Mouse (Mus musculus) right cerebral cortex, postnatal 10 days (tissue): ENCODE data around the gene Def6.

Experiments used
- DNase-seq, 2 experiments: peaks; one replicate each; pipeline ENCODE4 v3.0.0; 2021; ENCODE audit warnings: low spot score in 2 of 2

Gene Def6

DNA sequence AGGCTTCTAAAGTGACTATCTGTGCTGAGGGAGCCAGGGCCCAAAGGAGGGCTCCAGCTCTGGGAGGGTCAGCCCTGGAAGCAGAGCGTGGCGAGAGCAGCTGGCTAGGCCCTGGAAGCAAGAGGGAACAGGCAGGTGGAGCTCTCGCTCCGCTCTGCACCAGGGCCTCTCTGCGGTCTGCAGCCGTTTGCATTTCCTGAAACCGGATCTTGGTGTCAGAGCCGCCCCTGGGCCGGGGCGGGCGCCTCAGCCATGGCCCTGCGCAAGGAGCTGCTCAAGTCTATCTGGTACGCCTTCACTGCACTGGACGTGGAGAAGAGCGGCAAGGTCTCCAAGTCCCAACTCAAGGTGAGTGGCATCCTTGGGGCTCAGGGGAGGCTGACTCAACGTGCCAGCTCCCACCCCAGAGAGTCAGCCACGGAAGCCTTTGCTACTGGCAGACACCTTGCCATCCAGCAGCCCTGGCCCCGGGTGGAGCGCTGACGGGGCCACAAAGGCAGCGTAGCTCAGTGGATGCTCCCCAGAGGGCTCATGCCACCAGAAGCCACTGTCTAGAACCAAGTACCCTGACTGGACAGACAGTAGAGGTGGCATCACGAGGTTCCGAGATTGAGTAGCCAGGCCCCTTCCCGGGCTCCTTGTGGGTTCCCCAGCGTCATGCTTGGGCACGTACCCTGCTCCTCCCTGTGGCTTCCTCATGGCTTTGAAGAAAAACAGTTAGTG lies at the start of gene Def6:
TSS of gene Def6 (plus strand) at position 188 of the 723 bp plus-strand sequence.
- peak; percentile 68 to 70 for DNase-seq

DNA sequence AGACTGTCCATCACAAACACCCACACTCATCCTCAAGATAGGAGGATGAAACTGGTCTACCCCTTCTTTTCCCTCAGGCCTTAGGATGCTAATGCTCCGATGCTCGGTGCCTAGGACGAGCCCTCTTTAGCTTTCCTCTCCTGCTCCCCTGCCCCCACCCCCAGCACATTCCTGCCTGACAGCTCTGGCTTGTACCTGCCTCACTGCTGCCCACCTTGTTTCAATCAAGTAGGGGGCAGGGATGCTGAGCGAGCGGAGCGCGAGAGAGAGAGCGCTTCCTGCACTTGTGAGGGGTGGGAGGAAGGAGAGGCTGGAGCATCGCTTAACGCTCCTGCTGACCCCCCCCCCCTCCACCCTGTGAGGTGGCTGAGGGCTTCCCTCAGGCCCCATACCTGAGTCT lies 47.2 kb upstream of the Def6 start:
- DNase-seq = peak in 1 of 2 experiments; percentile 55

GRCm38 (mm10) chr17:28161310-28161881 lies 46.2 kb upstream of the Def6 start:
- DNase-seq = no peak

DNA sequence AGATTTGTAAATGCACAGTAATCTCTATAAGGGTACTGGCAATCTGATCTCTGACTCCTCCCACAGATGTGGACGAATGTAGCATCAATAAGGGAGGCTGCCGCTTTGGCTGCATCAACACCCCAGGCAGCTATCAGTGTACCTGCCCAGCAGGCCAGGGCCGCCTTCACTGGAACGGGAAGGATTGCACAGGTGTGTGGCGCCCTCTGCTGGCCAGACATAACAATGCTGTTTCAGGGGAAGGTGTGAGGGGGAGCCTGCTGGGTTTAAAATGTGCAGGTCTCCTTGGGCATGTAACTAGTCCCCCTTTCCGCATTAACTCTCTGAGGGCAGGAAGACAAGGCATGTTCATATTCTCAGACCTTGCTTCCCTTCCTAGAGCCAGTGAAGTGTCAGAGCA lies 43.9 kb upstream of the Def6 start:
- peak; percentile 72 to 89 for DNase-seq

DNA sequence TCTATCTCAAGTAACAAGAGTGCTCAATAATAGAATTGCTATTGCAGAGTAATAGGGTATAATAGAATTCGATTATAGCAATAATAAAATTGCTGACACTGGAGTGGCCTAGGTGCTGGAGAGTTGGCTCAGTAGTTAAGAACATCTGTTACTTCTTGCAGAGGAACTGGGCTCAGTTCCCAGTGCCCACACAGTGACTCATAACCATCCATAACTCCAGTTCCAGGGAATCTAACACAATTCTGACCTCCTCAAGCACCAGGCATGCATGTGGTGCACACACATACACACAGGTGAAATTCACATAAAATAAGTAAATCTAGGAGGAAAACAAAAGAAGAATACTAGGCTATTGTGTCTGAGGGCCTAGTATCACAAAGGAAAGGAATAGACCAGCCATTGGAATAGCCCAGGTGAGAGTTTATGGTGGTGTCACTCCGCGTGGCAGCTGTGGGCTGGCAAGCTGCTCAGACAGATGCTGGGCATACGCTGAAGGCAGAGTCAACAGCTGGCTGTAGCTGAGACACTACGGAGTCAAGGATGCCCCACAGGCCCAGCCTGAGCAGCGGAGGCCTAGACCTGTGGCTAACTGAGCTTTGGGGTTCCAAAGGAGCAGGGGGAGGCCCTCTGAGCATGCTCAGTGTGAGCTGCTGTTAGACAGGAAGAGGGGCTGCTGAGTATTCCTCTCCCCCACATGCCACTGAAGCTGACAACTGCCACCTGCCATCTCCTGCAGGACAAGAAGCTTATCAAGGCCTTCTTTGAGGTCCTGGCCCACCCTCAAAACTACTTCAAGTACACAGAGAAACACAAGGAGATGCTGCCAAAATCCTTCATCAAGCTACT lies 36.9 kb upstream of the Def6 start:
- no peak for DNase-seq

GRCm38 (mm10) chr17:28172690-28173089 lies 34.9 kb upstream of the Def6 start:
- DNase-seq = no peak

DNA sequence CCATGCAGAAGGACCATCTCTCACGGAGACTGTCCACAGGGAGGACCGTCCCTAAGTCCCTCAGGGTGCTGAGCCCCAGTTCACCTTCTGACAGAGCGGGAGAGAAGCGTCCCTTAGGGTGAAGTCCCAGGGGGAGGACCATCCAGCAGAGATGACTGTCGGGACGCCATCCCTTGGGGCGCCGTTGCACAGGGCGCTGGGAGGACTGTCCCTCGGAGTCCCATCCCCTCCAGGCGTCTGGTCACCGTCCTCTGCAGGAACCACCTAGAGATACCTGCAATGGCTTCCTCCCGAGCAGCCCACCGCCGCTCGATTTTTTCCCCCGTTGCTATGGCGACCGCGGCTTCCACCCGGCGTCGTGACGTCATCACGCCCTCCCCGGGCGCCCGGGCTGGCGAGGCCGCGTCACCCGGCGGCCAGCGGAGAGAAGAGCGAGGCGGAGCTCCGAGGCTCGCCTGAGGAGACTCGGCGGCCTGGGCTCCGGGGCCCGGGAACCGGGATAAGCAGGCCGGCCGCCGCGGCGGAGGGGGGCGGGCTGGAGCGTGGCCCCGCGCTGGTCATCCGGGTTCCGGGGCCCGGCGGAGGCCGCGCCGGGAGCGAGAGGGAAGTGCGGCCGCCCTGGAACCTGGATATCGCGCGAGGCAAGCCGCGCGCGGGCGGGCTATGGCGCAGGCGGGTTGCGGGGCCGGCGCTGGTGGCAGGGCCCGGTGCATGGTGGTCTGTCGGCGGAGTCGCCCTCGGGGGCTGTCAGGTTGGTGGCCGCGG lies 30.6 kb upstream of the Def6 start, which contains the start of gene Zfp523:
TSS of gene Zfp523 (plus strand) at position 355 of the 765 bp plus-strand sequence.
- peak; percentile 94 to 96 for DNase-seq

DNA sequence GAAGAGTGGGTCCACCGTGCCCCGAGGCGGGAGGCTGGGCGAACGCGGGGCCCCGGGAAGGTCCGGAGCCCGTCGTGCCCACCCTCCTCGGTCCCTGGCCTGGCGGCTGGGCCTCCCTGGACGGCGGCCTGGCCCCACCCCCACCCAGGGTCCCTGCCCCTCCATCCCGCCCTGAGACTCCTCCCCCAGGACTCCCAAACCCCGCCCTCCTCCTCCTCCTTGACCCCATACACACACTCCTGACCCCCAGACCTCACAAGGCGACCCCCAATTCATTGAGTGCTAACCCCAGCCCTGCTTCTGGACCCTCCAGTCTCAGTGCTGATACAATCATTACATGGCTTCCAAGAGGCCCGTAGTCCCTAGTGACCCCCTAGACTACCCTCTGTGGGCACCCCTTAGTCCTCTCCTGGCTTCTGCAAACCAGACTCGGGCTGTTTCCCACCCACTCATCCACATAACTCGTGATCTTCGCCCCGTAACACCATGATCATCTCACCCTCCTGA lies 30.0 kb upstream of the Def6 start:
- DNase-seq = peak in 1 of 2 experiments; percentile 54

GRCm38 (mm10) chr17:28180331-28180730 lies 27.2 kb upstream of the Def6 start:
- peak in 1 of 2 experiments; percentile 34 for DNase-seq

DNA sequence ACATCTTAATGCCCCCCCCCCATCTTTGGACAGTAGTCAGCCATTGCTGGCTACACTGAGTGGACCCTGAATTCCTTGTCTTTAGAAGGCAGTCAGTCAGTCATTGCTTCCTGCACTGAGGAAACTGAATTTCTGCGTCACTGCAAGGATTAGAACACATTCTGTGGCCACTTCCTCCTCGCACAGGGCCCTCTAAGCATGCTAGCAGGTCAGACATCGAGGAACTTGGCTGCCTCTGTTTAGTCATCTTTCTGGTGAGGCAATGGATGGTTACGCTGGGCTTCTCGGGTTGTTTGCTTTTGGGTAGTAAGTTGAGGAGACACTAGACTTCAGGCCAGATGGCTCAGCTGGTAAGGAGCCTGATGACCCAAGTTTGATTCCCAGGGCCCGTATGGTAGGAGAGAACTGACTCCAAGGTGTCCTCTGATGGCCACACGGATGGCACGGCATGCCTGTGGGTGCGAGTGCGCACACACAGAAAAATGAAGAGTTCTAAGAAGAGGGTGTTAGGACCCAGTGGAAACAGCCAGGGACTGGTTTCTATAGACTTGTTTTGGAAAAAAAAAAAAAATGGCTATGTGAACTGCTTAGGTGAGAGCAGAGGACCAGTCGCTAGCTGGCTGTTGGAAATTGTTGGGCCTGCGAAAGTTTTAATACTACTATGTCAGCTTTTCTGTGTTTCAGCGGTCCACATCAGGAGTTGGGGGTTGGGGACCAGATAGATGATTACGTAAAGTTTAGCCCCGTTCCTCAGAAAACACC lies 26.6 kb upstream of the Def6 start:
- DNase-seq = no peak

DNA sequence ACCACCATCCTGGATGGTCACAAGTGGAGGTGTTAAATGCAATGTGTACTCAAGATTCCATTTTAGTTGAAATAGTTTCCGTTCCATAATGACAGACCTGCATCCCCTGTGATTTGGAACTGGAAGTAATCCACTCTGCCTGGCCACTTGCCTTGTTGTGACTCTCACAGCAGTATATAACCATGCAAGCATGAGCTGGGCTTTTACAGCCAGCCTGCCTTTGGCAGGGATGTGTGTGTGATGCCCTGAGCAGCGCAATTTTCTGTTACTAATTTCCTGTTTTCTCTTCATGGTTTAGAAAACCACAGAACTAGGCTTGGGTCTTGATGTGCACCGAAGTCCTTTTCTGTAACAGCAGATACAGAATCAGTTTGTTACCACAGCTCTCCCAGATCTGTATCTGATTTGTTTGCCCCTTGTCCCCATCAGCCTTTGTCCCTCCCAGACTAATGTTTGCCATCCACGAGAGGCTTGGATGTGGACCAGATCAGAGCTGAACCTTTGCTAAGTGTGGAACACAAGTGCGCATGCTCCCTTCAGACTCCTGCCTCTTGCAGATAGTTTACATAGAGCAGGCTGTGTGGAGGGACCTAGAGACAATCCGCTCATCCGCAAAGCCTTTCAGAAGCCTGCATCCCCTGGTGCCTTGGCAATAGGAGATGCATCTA lies 22.5 kb upstream of the Def6 start:
- DNase-seq = peak in 1 of 2 experiments; percentile 35

GRCm38 (mm10) chr17:28188313-28188712 lies 19.3 kb upstream of the Def6 start:
- DNase-seq = no peak

GRCm38 (mm10) chr17:28192754-28193153 lies 14.8 kb upstream of the Def6 start:
- DNase-seq = no peak

DNA sequence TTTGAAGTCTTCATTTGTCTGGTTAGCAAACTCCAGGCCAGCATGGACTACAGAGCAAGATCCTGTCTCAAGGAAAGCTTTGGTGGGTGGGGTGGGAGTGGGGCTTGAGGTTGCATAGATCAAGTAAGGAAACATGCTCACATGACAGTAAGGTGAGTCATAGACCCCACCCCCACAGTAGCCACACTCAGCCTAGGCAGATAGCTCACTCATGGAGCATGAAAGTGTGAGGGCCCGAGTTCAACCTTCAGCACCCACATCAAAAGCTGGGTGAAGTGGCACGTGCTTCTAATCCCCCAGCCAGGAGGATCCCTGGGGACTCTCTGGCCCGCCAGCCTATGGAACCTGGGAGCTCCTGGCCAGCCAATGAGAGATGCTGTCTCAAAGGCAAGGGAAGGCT lies 14.0 kb upstream of the Def6 start:
- DNase-seq = no peak

DNA sequence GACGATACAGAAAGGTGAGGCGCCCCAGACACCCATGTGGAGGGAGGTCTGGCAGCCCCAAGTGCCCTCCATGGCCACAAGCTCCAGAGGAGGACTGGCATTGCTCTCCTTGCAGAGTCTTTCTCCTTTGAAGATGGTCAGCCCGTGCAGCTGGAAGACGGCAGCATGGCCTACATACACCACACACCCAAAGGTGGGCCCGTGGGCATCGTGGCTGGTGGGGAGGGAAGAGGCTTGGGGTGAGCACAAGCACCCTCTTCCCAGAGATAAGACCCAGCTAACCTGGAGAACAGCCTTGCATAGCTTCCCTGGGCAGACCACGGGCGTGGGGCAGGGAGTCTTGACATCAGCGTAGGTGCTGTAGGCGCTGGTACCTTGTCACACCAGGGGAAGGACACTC lies 12.5 kb upstream of the Def6 start:
- DNase-seq = no peak

- DNase-seq = peak in 1 of 2 experiments; percentile 33
These were observed 9.9 kb upstream of the Def6 start for GRCm38 (mm10) chr17:28197646-28198045.

- DNase-seq = no peak
These were observed 5.6 kb upstream of the Def6 start for GRCm38 (mm10) chr17:28201982-28202381.

DNA sequence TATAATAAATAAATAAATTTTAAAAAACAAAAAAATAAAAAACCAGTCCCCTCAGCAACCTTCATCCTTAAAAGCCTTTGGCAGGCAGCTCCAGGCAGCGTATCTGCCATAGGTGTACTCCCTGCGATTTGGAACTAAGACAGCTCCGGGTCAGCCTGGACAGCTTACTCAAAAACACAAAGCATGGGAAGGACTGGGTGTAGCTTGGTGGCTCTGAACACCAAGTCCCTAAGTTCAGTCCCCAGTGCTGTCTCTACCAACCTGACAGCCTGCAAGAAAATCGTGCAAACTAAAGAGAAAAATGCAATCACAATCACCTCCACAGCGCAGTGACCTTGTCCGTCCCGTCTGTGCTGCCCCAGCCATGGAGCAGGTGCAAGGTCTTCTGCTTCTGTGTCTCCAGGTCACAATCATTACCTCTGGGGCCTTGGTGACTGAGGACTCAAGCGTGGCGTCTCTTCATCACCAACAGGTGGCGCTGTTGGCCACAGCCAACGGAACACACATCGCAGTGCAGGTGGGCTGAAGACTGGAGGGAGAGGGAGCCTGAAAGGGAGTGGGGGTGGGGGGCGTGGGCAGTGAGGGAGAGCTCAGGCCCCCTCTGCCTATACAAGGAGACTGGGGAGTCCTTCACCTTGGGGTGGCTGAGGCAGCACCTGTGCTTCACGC lies 3.4 kb upstream of the Def6 start:
- DNase-seq = peak in 1 of 2 experiments; percentile 67

- DNase-seq = no peak
These were observed 2.1 kb upstream of the Def6 start for GRCm38 (mm10) chr17:28205443-28205842.

DNA sequence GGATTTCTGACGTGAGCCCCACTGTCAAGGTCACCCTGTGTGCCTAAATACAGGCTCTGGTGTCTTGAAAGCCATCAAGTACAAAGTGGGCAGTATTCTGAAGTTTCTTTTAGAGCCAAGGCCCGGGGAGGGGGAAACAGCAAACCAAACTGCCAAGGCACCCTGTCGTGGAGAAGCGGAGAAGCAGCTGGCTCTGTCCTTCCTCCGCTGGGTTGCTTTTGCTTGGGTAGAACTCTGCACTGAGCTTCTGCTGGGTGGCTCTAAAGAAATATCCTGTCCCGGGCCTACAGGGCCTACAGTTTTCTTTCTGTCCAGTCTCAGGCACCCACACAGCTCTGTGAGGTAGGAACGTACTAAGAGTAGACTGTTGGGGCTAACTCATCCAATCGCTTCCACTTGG lies 486 bp upstream of the Def6 start:
- DNase-seq = no peak
